Mouse (Mus musculus): ENCODE measurements around the gene Tanc1. TPM values are rescaled to one million over a fixed set of nuclear protein-coding genes. Genes with fewer than 3 reads are reported as not detected.
"Not testable (repeated sequence)": the region's sequence is repeated elsewhere in the genome, so short reads cannot be mapped to it uniquely, and the experiment has no call there.

The Tanc1 gene
- polyA plus RNA-seq (2015; fragmentation: Nextera tagmentation; extraction: Ambion mirVana): 5.1 and 5.5 TPM in 2 replicates

GRCm38 (mm10) chr2:59611831-59612732 is at the start of gene Tanc1:
Gene Tanc1, plus strand, starts transcription at chr2:59612042.
- ATAC-seq: peak; percentile 93
- Histone ChIP-seq H3K27me3 (peaks cover 72% of the 10 kb centered on the region), H3K4me1 (replicated peaks) (peaks cover 27% of the 10 kb centered on the region), H3K9me3 (no peaks in the 10 kb centered on the region), H3K9ac (replicated peaks) (peak within 1 kb of the TSS; percentile 73), H3K27ac (0 out of 2 replicates have a peak within 1 kb of the TSS, but pooled peaks have one; percentile 57), H3K4me2 (replicated peaks) (peak within 1 kb of the TSS; percentile 88), H3K4me3 (replicated peaks) (peak within 1 kb of the TSS; percentile 65), H3K36me3 (no peaks in the 10 kb centered on the region)
- WGBS: under 1% methylated on average over 89 of the region's 99 CpGs

DNA sequence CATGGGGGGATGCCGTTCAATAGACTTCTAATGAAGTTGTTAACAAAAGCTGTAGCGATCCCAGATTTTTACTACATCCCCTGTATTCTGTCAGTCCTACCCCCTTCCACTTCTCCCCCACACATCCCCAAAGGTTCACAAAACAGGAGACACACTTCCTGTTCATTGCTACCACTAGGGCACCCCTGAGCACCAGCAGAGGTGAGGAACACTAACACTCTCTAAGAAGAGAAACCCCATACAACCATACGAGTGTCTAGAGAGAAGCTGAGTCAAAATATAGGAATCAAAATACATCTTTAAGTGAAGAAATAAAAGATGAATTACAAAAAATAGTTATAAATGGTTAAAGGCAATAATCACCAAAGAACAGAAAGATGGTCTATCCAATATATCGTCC is 49.6 kb upstream of the Tanc1 start:
- Histone ChIP-seq H3K4me2 (replicated peaks) (no peak overlapping the region), H3K4me1 (replicated peaks) (peaks cover 7% of the 10 kb centered on the region; the same call in 1 of the 2 replicates), H3K9me3 (no peaks in the 10 kb centered on the region), H3K9ac (replicated peaks) (no peak overlapping the region), H3K36me3 (no peaks in the 10 kb centered on the region), H3K27me3 (no peaks in the 10 kb centered on the region), H3K4me3 (replicated peaks) (no peak overlapping the region), H3K27ac (no peak overlapping the region)
- 77% methylated on average over 4 of the region's 4 CpGs for WGBS
- no peak for ATAC-seq

- no peak overlapping the region for H3K27ac ChIP-seq
- H3K27me3 ChIP-seq: no peaks in the 10 kb centered on the region
- no peak overlapping the region for H3K4me3 ChIP-seq (replicated peaks)
- no peak overlapping the region for H3K9ac ChIP-seq (replicated peaks)
- 46% methylated on average over 5 of the region's 5 CpGs for WGBS
- no peaks in the 10 kb centered on the region for H3K9me3 ChIP-seq
- no peaks in the 10 kb centered on the region for H3K36me3 ChIP-seq
- H3K4me2 ChIP-seq (replicated peaks): no peak overlapping the region
- peaks cover 7% of the 10 kb centered on the region; the same call in 1 of the 2 replicates for H3K4me1 ChIP-seq (replicated peaks)
- ATAC-seq: 0 out of 2 replicates have a peak, but pooled peaks have one; percentile 40
Measured at GRCm38 (mm10) chr2:59562696-59563095, 49.1 kb upstream of the Tanc1 start.

DNA sequence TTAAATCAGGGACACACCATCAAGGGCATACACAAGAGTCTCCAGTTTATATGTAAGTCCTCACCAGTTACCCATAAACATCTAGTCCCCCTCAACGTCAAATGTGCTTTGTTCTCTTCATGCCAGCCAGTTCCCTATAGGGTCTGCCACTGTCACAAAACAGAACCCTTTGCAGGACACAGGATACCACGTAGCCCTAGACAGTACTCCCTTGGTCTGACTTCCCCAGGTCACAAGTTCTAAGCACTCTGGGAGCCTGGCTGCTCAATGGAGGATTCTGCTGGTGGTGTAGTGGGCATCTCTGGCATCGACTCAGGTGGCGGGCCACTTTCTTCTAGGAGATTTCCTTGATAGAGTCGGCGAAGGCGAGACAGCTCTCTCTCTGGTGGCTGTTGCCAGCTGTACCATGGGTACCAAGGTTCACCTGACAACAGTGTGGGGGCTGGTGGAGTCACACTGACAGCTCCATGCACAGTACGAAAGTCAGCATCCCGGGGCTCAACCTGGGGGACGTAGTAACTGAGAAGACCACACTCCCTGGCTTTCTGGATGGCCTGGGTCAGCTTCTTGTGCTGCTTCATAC is 47.7 kb upstream of the Tanc1 start:
- H3K27me3 ChIP-seq; H3K27ac ChIP-seq; H3K4me2 ChIP-seq (replicated peaks); H3K9ac ChIP-seq (replicated peaks); H3K36me3 ChIP-seq; H3K9me3 ChIP-seq; H3K4me3 ChIP-seq (replicated peaks); H3K4me1 ChIP-seq (replicated peaks): not testable (repeated sequence)
- peak; percentile 63 for ATAC-seq
- WGBS: 96% methylated on average over 3 of the region's 10 CpGs

GRCm38 (mm10) chr2:59564947-59565346 is 46.9 kb upstream of the Tanc1 start:
- Histone ChIP-seq H3K36me3 (no peaks in the 10 kb centered on the region), H3K4me3 (replicated peaks) (no peak overlapping the region), H3K27me3 (no peaks in the 10 kb centered on the region), H3K9me3 (peaks cover 11% of the 10 kb centered on the region; the same call in 1 of the 2 replicates), H3K4me2 (replicated peaks) (no peak overlapping the region), H3K9ac (replicated peaks) (no peak overlapping the region), H3K27ac (no peak overlapping the region), H3K4me1 (replicated peaks) (peaks cover 7% of the 10 kb centered on the region; the same call in 1 of the 2 replicates)
- ATAC-seq: no peak
- WGBS: 88% methylated on average over 4 of the region's 4 CpGs

- no peak overlapping the region for H3K9ac ChIP-seq (replicated peaks)
- H3K4me2 ChIP-seq (replicated peaks): no peak overlapping the region
- no peak for ATAC-seq
- WGBS: 48% methylated on average over 7 of the region's 7 CpGs
- no peaks in the 10 kb centered on the region for H3K4me1 ChIP-seq (replicated peaks)
- no peaks in the 10 kb centered on the region for H3K27me3 ChIP-seq
- H3K9me3 ChIP-seq: no peaks in the 10 kb centered on the region
- no peak overlapping the region for H3K4me3 ChIP-seq (replicated peaks)
- no peaks in the 10 kb centered on the region for H3K36me3 ChIP-seq
- no peak overlapping the region for H3K27ac ChIP-seq
Measured at GRCm38 (mm10) chr2:59580939-59581338, 30.9 kb upstream of the Tanc1 start.

DNA sequence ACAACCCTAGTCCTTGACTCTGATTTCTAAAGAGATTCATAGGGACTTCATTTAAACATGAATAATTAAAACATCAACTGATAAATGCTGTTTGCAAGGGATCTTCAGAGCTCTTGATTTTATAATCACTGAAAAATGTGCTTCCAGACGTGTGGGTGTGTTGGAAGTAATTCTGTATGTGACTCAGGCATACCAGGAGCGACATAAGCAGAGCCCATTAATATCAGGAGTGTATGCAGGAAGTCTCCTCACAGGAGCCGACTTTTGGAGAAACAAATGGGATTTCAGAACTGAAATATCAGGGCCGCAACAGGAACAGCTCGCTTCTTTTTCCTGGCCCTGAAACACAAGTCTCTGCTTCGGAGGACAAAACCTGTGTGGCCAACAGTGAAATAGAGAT is 27.9 kb upstream of the Tanc1 start:
- Histone ChIP-seq H3K4me1 (replicated peaks) (no peaks in the 10 kb centered on the region), H3K9ac (replicated peaks) (no peak overlapping the region), H3K4me3 (replicated peaks) (no peak overlapping the region), H3K27ac (no peak overlapping the region), H3K9me3 (no peaks in the 10 kb centered on the region), H3K36me3 (no peaks in the 10 kb centered on the region), H3K27me3 (no peaks in the 10 kb centered on the region), H3K4me2 (replicated peaks) (no peak overlapping the region)
- no peak for ATAC-seq
- 93% methylated on average over 6 of the region's 6 CpGs for WGBS

DNA sequence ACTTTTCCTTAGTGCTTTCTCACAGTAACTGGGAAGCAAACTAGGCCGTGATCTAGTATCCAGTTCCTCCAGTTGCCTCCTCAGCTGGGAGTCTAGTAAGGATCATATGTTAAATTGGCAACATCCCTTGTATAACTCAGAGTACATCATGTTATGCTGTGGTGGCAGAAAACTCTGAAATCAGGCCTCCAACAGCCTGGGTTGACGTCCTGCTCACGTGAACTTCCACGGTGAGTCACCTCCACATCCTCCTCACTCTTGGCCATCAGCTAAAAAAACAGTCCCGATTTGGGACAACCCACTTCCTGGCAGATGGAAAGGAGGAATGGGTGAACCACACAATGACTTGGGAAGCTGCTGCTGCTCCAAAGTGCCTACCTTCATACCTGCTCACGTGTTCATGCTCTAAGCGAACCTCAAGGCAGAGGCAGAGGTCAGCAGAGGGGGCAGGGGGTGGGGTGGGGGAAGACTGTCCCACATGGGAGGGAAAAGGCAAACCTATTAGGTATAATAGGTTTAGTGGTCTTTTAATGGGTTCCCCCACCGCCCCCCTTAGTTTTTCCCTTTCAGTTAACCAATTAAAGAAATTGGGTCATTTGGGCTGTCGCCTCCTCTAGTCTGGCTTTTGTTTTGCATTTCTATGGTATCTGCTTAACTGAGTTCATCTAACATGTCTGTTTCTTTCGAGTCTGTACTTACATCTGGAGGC is 24.3 kb upstream of the Tanc1 start:
- H3K36me3 ChIP-seq: no peaks in the 10 kb centered on the region
- no peak overlapping the region for H3K4me3 ChIP-seq (replicated peaks)
- H3K4me1 ChIP-seq (replicated peaks): no peaks in the 10 kb centered on the region
- no peak overlapping the region for H3K4me2 ChIP-seq (replicated peaks)
- no peaks in the 10 kb centered on the region for H3K27me3 ChIP-seq
- no peak overlapping the region for H3K27ac ChIP-seq
- no peak for ATAC-seq
- WGBS: 87% methylated on average over 10 of the region's 10 CpGs
- no peak overlapping the region for H3K9ac ChIP-seq (replicated peaks)
- H3K9me3 ChIP-seq: no peaks in the 10 kb centered on the region

GRCm38 (mm10) chr2:59588096-59588405 is 23.8 kb upstream of the Tanc1 start:
- 74% methylated on average over 3 of the region's 3 CpGs for WGBS
- H3K4me3 ChIP-seq (replicated peaks): no peak overlapping the region
- H3K9me3 ChIP-seq: no peaks in the 10 kb centered on the region
- no peak overlapping the region for H3K4me2 ChIP-seq (replicated peaks)
- H3K4me1 ChIP-seq (replicated peaks): no peaks in the 10 kb centered on the region
- no peak overlapping the region for H3K9ac ChIP-seq (replicated peaks)
- H3K27me3 ChIP-seq: no peaks in the 10 kb centered on the region
- no peak for ATAC-seq
- no peaks in the 10 kb centered on the region for H3K36me3 ChIP-seq
- H3K27ac ChIP-seq: no peak overlapping the region

GRCm38 (mm10) chr2:59593341-59593902 is 18.4 kb upstream of the Tanc1 start:
- no peak overlapping the region for H3K4me3 ChIP-seq (replicated peaks)
- no peaks in the 10 kb centered on the region for H3K4me1 ChIP-seq (replicated peaks)
- H3K27ac ChIP-seq: no peak overlapping the region
- 68% methylated on average over 7 of the region's 7 CpGs for WGBS
- no peaks in the 10 kb centered on the region for H3K36me3 ChIP-seq
- no peak for ATAC-seq
- no peaks in the 10 kb centered on the region for H3K9me3 ChIP-seq
- no peaks in the 10 kb centered on the region for H3K27me3 ChIP-seq
- no peak overlapping the region for H3K4me2 ChIP-seq (replicated peaks)
- H3K9ac ChIP-seq (replicated peaks): no peak overlapping the region

GRCm38 (mm10) chr2:59594095-59594494 is 17.7 kb upstream of the Tanc1 start:
- 76% methylated on average over 6 of the region's 6 CpGs for WGBS
- Histone ChIP-seq H3K27ac (no peak overlapping the region), H3K27me3 (no peaks in the 10 kb centered on the region)

DNA sequence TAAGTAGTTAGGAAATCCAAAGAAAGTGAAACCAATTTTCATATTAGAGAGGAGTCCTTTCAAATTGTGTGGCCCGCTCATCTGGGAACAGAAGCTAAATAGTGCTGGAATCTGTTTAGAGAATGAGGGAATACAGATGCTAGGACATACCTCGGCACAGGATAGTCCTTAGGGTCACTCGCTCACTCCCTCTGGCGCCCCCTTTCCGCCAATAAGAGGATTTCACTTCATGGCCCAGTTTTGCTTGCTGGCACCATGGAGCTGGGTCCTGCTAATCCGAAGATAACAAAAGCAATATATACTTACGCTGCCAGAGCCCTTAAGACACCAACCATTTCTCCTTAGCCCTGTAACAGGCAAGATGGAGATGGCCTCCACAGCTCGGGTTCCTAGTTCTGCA is 15.3 kb upstream of the Tanc1 start:
- Histone ChIP-seq H3K27me3 (no peaks in the 10 kb centered on the region), H3K4me3 (replicated peaks) (no peak overlapping the region), H3K27ac (no peak overlapping the region), H3K4me1 (replicated peaks) (peaks cover 6% of the 10 kb centered on the region), H3K36me3 (no peaks in the 10 kb centered on the region), H3K9me3 (no peaks in the 10 kb centered on the region), H3K9ac (replicated peaks) (no peak overlapping the region), H3K4me2 (replicated peaks) (no peak overlapping the region)
- ATAC-seq: no peak
- 59% methylated on average over 8 of the region's 8 CpGs for WGBS

More at GRCm38 (mm10) chr2:59594095-59594494, 17.7 kb upstream of the Tanc1 start:
- Histone ChIP-seq H3K4me1 (replicated peaks) (no peaks in the 10 kb centered on the region), H3K4me2 (replicated peaks) (no peak overlapping the region), H3K4me3 (replicated peaks) (no peak overlapping the region), H3K9ac (replicated peaks) (no peak overlapping the region), H3K9me3 (no peaks in the 10 kb centered on the region), H3K36me3 (no peaks in the 10 kb centered on the region)
- ATAC-seq: no peak
